Mouse (Mus musculus): Measurements from ENCODE around the gene Tex19.1.
"Not testable (repeated sequence)": the region's sequence is repeated elsewhere in the genome, so short reads cannot be mapped to it uniquely, and the experiment has no call there.

Tex19.1 gene

GRCm38 (mm10) chr11:121145865-121146264, at the start of gene Tex19.1:
Gene Tex19.1, plus strand, starts transcription at chr11:121146143.
- no peak for DNase-seq

GRCm38 (mm10) chr11:121099762-121100161, 46.2 kb upstream of the Tex19.1 start:
- no peak for DNase-seq

DNA sequence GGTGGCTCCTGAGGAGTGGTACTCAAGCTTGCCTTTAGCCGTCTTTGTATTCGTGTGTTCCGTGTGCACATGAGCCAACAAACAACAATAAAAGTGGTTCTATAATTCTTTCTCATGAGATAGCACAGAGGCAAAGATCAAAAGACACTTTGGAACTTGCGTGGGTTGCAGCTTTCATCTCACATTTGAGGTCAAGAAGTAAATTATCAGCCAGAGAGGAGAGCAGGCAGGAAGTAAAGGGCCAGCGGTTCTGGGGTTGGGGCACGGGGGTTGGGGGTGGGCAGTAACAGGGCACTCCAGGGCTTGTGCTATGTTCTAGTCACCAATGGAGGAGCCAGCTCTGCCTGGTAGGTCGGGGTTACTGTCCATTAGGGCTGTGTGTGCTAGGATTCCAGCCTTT, 45.3 kb upstream of the Tex19.1 start:
- no peak for DNase-seq

DNA sequence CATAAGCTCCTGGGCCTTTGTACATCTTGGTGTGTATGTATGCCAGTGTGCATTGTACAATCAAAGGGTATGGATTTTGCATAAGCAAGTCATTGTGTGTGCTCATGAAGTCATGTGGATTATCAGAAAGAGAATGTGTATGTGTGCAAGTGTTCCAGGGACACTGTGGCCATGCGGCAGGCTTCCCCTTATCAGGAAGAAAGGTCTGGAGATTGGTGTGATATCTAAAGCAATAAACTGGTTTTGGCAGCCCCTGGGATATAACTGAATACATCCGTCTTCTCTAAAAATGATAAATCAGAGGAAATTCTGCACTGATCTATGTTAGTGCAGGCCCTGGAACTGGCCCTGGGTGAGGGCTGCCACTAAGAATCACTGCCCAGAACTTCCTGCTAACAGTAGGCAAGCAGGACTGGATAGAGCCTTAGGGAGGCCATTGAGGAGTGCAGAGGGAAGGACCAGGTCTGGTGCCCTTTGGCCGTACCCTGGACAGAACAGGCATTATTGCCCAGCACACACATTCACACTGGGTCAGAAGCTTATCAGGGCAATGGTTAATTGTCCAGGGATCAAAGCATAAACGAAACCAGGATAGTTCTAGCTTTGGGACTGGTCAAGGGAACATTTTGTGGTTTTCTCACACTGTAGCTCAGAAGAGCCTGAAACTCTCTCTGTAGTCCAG, 44.7 kb upstream of the Tex19.1 start:
- DNase-seq: no peak

DNA sequence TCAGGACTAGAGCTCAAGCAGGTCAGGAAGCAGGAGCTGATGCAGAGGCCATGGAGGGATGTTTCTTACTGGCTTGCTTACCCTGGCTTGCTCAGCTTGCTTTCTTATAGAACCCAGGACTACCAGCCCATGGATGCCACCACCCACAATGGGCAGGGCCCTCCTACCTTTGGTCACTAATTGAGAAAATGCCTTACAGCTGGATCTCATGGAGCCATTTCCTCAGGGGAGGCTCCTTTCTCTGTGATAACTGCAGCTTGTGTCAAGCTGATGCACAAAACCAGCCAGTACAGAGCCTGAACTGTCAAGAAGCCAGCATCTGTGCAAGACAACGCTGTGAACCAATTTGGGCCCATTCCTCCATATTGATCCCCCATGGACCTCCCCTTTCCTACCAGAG, 38.7 kb upstream of the Tex19.1 start:
- not testable (repeated sequence) for DNase-seq

DNA sequence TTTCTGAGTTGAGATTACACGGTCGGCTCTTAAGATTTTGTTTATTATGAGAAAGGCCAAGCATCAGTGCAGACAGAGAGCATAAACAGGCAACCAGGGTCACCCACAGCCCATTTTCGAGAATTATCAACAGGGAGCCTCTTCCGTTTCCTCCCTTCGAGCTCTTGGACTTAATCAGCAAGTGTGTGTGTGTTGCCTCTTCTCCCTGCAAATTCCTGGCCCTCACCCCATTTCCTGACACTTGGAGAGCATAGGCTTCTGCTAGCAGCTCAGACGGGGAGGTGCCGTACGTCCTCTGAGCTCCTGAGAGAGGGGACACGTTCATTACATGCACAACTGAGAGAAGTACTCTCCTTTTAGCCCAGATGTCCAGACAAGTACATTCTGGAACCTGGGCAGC, 37.9 kb upstream of the Tex19.1 start:
- no peak for DNase-seq

GRCm38 (mm10) chr11:121109986-121110385, 36.0 kb upstream of the Tex19.1 start:
- no peak for DNase-seq

GRCm38 (mm10) chr11:121111051-121111450, 34.9 kb upstream of the Tex19.1 start:
- no peak for DNase-seq

DNA sequence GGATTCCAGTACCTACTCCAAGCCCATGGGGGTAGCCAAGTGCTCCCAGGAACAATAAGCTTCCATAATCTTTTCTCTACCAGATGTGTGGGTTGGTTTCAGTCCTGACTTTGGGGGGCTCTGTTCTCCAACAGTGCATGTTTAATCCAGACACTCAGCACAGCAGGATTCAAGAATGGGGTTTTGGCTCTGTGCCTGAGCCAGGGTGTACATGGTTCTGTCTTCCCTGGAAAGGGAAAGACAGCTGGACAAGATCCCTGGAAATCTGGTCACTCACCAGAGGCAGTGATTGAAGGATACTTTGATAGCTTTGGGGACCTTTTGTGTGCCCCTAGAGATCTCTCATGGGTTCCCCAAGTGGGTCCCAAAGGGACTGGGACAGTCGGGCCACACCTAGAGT, 34.3 kb upstream of the Tex19.1 start:
- DNase-seq: no peak

GRCm38 (mm10) chr11:121112091-121112775, 33.7 kb upstream of the Tex19.1 start:
- DNase-seq: no peak

DNA sequence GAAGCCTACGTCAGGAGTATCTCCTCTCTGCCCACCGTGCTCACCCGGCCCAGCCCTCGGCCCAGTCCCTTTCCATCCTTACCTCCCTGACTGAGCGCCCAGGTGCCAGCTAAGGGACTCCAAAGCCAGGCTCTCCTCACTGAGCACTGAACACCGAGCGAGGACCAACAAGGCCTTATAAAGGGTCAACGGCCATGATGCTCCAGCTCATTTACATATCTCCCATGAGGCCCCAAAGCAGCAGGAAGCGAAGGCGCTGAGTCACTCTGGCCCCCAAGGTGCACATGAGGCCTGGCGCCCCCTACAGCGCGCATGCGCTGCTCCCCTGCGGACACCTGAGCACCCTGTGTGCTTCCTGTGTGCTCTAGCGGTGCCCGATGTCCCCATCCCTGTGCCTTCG, 27.8 kb upstream of the Tex19.1 start:
- no peak for DNase-seq

DNA sequence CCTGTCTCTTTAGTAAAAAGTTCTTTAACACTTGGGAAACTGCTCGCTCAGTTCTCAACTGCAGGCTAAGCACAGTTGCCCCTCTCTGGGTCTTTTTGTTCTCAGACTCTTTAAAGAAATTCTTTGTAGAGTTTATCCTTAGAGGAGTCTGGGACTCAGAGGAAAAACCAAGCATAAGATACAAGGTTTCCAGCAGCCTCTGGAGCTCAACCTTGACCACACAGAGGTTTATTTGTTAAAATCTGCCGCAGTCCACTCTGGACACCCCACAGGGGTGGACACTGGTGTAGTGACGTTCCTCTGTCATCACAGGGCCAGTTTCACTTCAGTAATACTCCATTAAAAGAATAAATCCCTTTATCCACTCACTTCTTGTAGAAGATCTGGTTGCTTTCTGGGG, 27.4 kb upstream of the Tex19.1 start, which contains the start of gene Tex19.2:
Gene Tex19.2, minus strand, starts transcription at position 101 of the 400 bp plus-strand sequence.
- DNase-seq: no peak

DNA sequence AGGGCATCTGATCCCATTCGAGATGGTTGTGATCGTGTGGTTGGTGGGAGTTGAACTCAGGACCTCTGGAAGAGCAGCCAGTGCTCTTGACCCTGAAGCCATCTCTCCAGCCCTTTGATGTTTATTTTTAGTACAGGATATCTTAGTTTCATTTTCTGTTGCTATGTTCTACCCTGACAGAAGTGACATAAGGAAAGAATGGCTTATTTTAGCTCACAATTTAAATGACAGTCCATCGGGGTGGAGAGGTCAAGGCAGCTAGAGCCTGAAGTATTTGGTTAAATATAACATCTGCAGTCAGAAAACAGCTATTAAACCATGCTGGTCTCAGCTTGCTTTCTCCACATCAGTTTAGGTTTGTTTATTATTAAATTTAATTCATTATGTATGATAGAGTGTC, 24.8 kb upstream of the Tex19.1 start:
- no peak for DNase-seq

DNA sequence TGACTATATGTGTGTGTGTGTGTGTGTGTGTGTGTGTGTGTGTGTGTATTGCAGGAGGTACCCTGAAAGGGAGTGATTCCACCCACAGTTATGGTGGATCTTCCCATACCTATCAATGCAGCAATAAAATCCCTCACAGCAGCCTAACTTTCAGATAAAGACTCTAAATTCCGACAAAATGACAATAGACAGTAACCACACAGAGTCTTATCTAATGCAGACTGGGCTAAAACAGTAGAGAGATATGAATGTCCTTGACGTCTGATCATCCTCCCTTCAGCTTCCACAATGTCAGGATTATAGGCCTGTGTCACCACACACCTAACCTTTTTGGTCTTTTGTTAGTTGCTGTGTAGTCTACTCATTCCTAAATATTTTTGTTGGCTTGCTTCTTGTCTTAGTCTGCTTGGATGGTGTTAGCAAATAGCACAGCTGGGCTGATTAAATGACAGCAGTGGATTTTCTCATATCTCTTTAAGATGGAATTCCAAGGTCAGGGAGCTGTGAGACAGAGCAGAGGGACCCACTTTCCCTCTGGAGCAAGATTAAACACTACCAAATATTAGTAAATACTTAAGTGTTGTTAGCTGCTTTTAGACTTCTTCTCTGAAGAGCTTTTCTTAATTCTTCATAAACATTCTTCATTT, 23.8 kb upstream of the Tex19.1 start:
- no peak for DNase-seq

DNA sequence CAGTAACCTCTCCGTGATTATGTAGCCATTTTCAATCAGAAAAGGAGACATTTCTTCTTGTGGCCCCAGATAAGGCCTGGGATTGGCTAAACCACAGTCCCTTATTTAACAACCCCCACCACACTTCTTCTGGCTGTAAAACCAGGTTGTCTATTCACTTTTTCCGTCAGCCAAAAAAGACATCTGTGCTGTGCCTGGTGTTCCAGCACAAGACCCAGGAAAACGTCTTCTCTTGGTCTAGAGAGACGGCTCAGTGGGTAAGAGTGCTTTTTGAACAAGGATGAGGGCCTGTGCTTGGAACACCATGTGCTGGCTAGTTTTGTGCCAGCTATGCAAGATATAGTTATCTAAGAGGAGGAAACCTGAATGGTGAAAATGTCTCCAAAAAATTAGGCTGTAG, 22.5 kb upstream of the Tex19.1 start:
- no peak for DNase-seq

DNA sequence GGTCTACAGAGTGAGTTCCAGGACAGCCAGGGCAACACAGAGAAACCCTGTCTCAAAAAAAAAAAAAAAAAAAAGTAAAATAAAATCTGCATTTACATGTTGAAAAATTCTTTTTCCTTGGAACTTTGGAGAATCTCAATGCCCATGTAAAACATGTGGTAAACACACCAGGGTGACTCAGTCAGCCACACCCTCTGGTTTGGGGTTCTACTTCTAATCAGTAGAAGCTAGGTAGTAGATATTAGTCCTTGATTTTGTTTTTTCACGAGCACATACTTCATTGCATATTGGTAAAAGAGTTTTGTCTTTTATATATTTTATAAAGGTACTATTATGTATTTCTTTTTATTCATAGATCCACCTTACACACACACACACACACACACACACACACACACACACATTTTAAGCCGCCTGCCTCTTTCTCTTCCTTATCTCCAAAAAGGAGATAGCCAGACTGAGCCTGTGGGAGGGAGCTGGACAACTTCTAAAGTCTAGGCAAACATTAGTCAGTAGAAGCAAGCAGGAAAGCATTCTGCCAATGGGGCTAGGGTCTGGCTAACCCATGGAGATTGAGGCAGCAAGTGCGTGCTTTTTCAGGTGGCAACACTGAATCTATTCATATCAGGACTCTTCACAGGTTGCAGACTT, 20.3 kb upstream of the Tex19.1 start:
- no peak for DNase-seq

DNA sequence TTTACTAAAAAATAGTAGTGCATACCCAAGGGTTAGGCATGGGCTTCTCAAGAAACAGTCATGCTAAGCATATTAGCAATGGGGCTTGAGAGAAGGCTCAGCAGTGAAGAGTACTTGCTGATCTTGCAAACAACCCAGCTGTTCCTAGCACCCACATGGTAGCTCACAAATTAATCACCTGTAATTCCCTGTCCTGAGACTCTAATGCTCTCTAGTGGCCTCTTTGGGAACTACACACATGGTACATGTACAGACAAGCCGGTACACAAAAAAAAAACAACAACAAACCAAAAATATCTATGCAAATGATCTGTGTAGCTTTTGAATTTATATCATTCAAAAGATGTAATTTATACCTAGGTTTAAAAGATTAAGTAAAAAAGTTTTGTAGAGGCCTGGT, 19.5 kb upstream of the Tex19.1 start:
- no peak for DNase-seq

DNA sequence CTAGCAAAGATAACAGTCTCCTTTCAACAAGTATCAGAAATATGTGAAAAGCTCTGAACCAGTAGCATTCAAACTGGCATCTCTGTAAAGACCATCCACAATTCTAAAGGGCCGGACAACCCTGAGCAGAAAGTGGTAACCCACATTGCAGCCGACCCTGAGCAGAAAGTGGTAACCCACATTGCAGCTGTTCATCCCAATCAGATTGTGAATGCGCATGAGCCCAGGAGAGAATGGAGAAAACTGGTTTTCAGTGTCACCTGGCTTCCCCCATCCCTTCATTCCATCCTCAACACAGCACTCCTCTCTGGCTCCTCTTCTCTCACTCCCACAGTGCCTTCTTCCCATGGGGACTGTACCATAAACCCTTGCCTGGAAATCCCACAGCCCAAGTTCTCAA, 18.5 kb upstream of the Tex19.1 start:
- no peak for DNase-seq

GRCm38 (mm10) chr11:121129616-121130015, 16.3 kb upstream of the Tex19.1 start:
- no peak for DNase-seq

DNA sequence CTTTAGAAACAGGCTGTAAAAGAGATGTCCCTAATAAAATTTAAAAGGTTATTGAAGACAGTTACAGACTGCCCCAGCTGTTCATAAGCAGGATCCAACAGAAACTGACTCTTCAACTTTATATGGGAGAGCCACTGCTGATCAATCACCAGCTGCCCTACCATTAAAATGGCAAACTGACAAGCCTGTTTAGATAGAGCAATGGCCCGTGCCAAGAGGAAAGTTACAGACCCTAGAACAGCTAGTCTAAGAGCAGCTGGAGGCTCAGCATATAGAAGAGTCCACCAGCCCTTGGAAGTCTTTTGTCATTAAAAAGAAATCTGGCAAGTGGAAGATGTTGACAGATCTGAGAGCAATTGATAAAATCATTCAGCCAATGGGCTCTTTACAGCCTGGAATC, 11.3 kb upstream of the Tex19.1 start:
- DNase-seq: no peak

DNA sequence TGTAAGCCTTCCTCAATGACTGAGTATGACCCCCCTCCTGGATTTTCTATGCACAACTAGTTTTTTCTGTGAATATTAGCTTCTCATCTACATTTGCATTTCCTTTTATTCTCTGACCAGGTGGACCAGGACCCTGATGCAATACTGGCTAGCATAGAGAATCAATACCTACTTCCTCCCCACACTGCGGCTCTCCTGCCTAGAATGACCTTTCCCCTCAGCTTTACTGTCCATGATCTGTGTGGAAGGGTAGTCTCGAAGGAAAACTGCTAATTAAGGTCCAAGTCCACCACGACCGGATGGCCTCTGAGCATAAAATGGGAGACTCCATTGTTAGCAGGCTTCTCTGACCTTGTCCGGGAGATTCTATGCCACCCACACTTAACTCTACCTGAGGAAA, 8.3 kb upstream of the Tex19.1 start:
- no peak for DNase-seq

GRCm38 (mm10) chr11:121138732-121139131, 7.2 kb upstream of the Tex19.1 start:
- no peak for DNase-seq

DNA sequence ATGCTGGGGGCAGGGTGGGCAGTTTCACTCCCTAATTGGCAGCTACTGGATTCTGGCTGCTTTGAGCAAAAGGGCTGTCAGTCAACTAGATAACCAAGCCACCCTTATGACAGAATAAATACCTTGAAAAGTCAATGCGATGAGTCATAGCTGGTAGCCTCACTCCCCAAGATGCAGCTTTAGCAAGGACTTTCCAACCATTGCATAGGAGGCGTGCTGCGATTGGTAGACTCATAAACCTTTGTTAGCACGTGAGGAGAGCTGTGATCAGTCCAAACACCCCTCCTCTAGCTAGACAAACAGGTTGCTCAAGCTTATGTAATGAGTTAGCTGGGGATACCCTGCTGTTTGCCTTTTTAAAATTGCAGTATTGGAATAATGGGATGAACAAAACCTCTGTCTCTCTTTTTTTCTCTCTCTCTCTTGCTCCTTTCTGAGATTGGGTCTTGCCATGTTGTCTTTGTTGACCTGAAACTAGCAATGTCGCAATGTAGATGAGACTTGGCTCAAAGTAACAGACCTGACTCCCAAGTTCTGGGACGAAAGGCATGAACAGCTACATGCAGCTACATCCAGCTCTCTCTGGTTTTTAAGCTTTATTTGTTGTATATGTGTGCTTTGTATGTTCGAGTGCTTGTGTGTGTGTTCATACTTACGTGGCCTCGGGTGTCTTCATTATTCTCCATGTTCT, 2.5 kb upstream of the Tex19.1 start:
- no peak for DNase-seq
